Mouse (Mus musculus): ENCODE results near the gene Pigs. TPM values are rescaled to one million over a fixed set of nuclear protein-coding genes. Genes with fewer than 3 reads are reported as not detected.

The Pigs gene
- total and polyA plus RNA-seq, 3 experiments, result 26.3 to 65.4 (median 53.1) TPM

GRCm38 (mm10) chr11:78344328-78344889 is 16.2 kb downstream of the Pigs start:
- Histone ChIP-seq H3K79me2 (replicated peaks; ENCODE audit: control insufficient read depth, extremely low read depth, insufficient read depth, poor library complexity, severe bottlenecking) (peaks cover 8% of the 10 kb centered on the region), H3K9ac (ENCODE audit: insufficient read depth, low read depth) (peak overlapping the region; percentile 91), H3K4me2 (ENCODE audit: insufficient read depth, low read depth, poor library complexity, severe bottlenecking) (peak overlapping the region; percentile 77), H3K27me3 (replicated peaks) (no peaks in the 10 kb centered on the region), H3K4me3 (replicated peaks in 1 of 3; ENCODE audit: low read depth in 2 of 3, low read length in 2 of 3, poor library complexity in 1 of 3) (peak overlapping the region; percentile 73 to 86 (median 75)), H3K9me3 (replicated peaks; ENCODE audit: low read length) (no peaks in the 10 kb centered on the region), H3K4me1 (ENCODE audit: control insufficient read depth in 1 of 2, insufficient read depth in 2 of 2) (peaks cover 30 to 54% of the 10 kb centered on the region in 2 experiments), H3K27ac (ENCODE audit: insufficient read depth, low read depth) (peak overlapping the region; percentile 64), H3K36me3 (replicated peaks in 1 of 2; ENCODE audit: control insufficient read depth in 1 of 2, insufficient read depth in 1 of 2, low read length in 1 of 2) (peaks cover 28 to 46% of the 10 kb centered on the region in 2 experiments)
- peak; percentile 30; the same call in 1 of the 2 replicates for TF ChIP-seq MAX (IDR thresholded peaks at IDR 0.05; ENCODE audit: low read length)
- no peak for TF ChIP-seq ZKSCAN1 (IDR thresholded peaks at IDR 0.05; ENCODE audit: borderline replicate concordance, low read depth, low read length)
- peak; percentile 18 for TF ChIP-seq SIN3A (IDR thresholded peaks at IDR 0.05; ENCODE audit: low read length)
- TF ChIP-seq CHD2 (IDR thresholded peaks at IDR 0.05; ENCODE audit: low read length), result 0 out of 2 replicates have a peak, but pooled peaks have one; percentile 4
- TF ChIP-seq UBTF (IDR thresholded peaks at IDR 0.05; ENCODE audit: low read depth, low read length), result peak; percentile 3; the same call in 1 of the 2 replicates
- peak; percentile 82 for TF ChIP-seq ZNF384 (IDR thresholded peaks at IDR 0.05; ENCODE audit: low read depth, low read length)
- TF ChIP-seq MEF2A (IDR thresholded peaks at IDR 0.05; ENCODE audit: borderline replicate concordance, low read depth, low read length), result no peak
- TF ChIP-seq HCFC1 (IDR thresholded peaks at IDR 0.05; ENCODE audit: low read depth, low read length), result no peak
- 0 out of 2 replicates have a peak, but pooled peaks have one; percentile 5 for TF ChIP-seq EP300 (IDR thresholded peaks at IDR 0.05; ENCODE audit: low read length)
- TF ChIP-seq MXI1 (IDR thresholded peaks at IDR 0.05; ENCODE audit: low read depth, low read length), result peak; percentile 47; the same call in 1 of the 2 replicates
- TF ChIP-seq KAT2A (IDR thresholded peaks at IDR 0.05; ENCODE audit: insufficient replicate concordance, low read length), result no peak
- DNase-seq (ENCODE audit: extremely low read depth), result no peak
- dilution Hi-C loops (cut with MboI; ENCODE audit: extremely low pct_ligation_motif_present, extremely low pct_unique_long_range_greater_than_20kb, low sequenced_read_pairs) (no loop called here), in situ Hi-C loops (cut with MboI; ENCODE audit: low pct_ligation_motif_present, low pct_unique_long_range_greater_than_20kb, low sequenced_read_pairs) (no loop called here)

DNA sequence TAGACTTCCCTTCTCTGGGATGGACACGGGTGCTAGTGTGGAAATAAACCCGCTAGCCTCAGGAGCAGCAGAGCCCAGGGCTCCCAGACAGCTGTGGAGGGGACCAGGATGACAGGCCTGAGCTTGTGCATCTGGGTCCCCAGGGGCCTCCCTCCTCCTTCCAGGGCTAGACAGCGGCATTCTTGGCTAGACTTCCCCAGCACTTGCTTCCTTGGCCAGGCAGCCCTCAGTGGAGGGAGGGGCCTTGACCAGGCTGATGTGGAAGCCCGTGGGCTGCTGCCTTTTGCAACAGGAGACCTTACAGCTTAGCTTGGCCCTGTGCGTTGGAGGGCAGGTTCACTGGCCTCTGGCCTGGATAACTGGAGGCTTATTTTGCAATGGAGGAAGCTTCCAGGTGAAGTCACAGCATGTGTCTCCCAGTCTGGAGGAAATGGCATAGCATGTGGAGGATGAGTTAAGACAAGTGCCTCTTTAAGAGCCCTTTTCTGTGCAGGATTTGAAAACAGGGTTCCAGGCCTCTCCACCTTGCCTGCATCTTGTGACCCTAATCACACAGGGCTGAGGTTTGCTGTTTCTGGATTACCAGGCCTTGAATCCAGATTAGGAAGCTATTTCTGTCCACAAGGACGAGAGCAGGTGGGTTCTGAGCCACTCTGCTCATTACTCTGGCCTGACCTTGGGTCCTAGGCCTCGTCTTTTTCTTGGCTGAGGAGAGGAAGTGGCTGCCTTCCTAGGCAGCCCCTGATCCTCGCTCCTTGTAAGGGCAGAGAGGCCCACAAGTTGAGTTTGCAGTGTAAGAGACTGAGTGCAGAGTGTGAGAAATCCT is 16.9 kb downstream of the Pigs start:
- in situ Hi-C loops (cut with MboI; ENCODE audit: low pct_ligation_motif_present, low pct_unique_long_range_greater_than_20kb, low sequenced_read_pairs), result no loop called here
- Histone ChIP-seq H3K36me3 (replicated peaks in 1 of 2; ENCODE audit: control insufficient read depth in 1 of 2, insufficient read depth in 1 of 2, low read length in 1 of 2) (peaks cover 22 to 44% of the 10 kb centered on the region in 2 experiments), H3K27me3 (replicated peaks) (no peaks in the 10 kb centered on the region), H3K4me1 (ENCODE audit: control insufficient read depth in 1 of 2, insufficient read depth in 2 of 2) (peaks cover 35 to 61% of the 10 kb centered on the region in 2 experiments), H3K79me2 (replicated peaks; ENCODE audit: control insufficient read depth, extremely low read depth, insufficient read depth, poor library complexity, severe bottlenecking) (peaks cover 8% of the 10 kb centered on the region), H3K4me2 (ENCODE audit: insufficient read depth, low read depth, poor library complexity, severe bottlenecking) (peak overlapping the region; percentile 77), H3K9ac (ENCODE audit: insufficient read depth, low read depth) (peak overlapping the region; percentile 91), H3K4me3 (replicated peaks in 1 of 3; ENCODE audit: low read depth in 2 of 3, low read length in 2 of 3, poor library complexity in 1 of 3) (peak overlapping the region; percentile 38 to 75 (median 73)), H3K27ac (ENCODE audit: insufficient read depth, low read depth) (peak overlapping the region; percentile 64), H3K9me3 (replicated peaks; ENCODE audit: low read length) (no peaks in the 10 kb centered on the region)
- TF ChIP-seq UBTF (IDR thresholded peaks at IDR 0.05; ENCODE audit: low read depth, low read length) (0 out of 2 replicates have a peak, but pooled peaks have one; percentile 14), CHD1 (IDR thresholded peaks at IDR 0.05; ENCODE audit: low read depth, low read length) (peak; percentile 91; the same call in 1 of the 2 replicates), ZNF384 (IDR thresholded peaks at IDR 0.05; ENCODE audit: low read depth, low read length) (no peak), TCF12 (IDR thresholded peaks at IDR 0.05; ENCODE audit: low read depth, low read length) (peak; percentile 64; the same call in 1 of the 2 replicates), BHLHE40 (IDR thresholded peaks at IDR 0.05; ENCODE audit: low read depth, low read length) (no peak), KAT2A (IDR thresholded peaks at IDR 0.05; ENCODE audit: insufficient replicate concordance, low read length) (0 out of 2 replicates have a peak, but pooled peaks have one; percentile 24), MEF2A (IDR thresholded peaks at IDR 0.05; ENCODE audit: borderline replicate concordance, low read depth, low read length) (peak; percentile 34), MAX (IDR thresholded peaks at IDR 0.05; ENCODE audit: low read length) (0 out of 2 replicates have a peak, but pooled peaks have one; percentile 8)
- no peak for DNase-seq (ENCODE audit: extremely low read depth)
- dilution Hi-C loops (cut with MboI; ENCODE audit: extremely low pct_ligation_motif_present, extremely low pct_unique_long_range_greater_than_20kb, low sequenced_read_pairs), result no loop called here

All from CH12.LX (cell line).